Mouse (Mus musculus): ENCODE data around the gene Tcf20.

GRCm38 (mm10) chr15:82947431-82947830, 40.2 kb downstream of the Tcf20 start:
- no peak for TF ChIP-seq CTCF (conservative IDR thresholded peaks at IDR 0.05; ENCODE audit: low read length)
- TF ChIP-seq NANOG (IDR thresholded peaks at IDR 0.05; ENCODE audit: borderline replicate concordance, low read length) = no peak
